Mouse (Mus musculus) kidney, embryonic 16.5 days (tissue): ENCODE data around the gene Slc25a16. TPM values are rescaled to one million over a fixed set of nuclear protein-coding genes. Genes with fewer than 3 reads are reported as not detected.

Source experiments
- ATAC-seq: fragments of 200-750 bp; cut with Nextera tagmentation; 2 replicates; pipeline ENCODE4 v1.8.0; 2017; ENCODE audit warnings: moderate TSS enrichment; ENCODE audit not compliant: low FRiP score, low TSS enrichment
- H3K27ac ChIP-seq: fragments of 300-500 bp; sonication (generic); 2 replicates; pipeline ENCODE4 v1.5.1; 2014; ENCODE audit warnings: low read length
- H3K27me3 ChIP-seq: fragments of 300-500 bp; sonication (generic); 2 replicates; pipeline ENCODE4 v1.6.1; 2014; ENCODE audit warnings: low read length, control low read depth, mixed read lengths; ENCODE audit not compliant: insufficient read depth
- H3K36me3 ChIP-seq: fragments of 300-500 bp; sonication (generic); 2 replicates; pipeline ENCODE4 v1.6.1; 2014; ENCODE audit warnings: low read length, control low read depth, mixed read lengths; ENCODE audit not compliant: insufficient read depth
- H3K4me1 ChIP-seq: fragments of 300-500 bp; sonication (generic); 2 replicates; pipeline ENCODE4 v1.6.1; 2014; ENCODE audit warnings: low read length, control low read depth, mixed read lengths; ENCODE audit not compliant: insufficient read depth
- H3K4me2 ChIP-seq: fragments of 300-500 bp; sonication (generic); replicated peaks from 2 replicates; pipeline ENCODE4 v1.6.1; 2014; ENCODE audit warnings: low read depth, low read length
- H3K4me3 ChIP-seq: fragments of 300-500 bp; sonication (generic); 2 replicates; pipeline ENCODE4 v1.5.1; 2014; ENCODE audit warnings: mild to moderate bottlenecking, low read length
- H3K9ac ChIP-seq: fragments of 300-500 bp; sonication (generic); replicated peaks from 2 replicates; pipeline ENCODE4 v1.6.1; 2014; ENCODE audit warnings: low read length
- H3K9me3 ChIP-seq: fragments of 300-500 bp; sonication (generic); 2 replicates; pipeline ENCODE4 v1.6.1; 2016; ENCODE audit warnings: low read length, control low read depth
- WGBS: fragments of 180-500 bp; shearing (Covaris S2); extraction: QIAGEN DNeasy Blood & Tissue Kit; methylation state at CpG from one replicate; pipeline ENCODE4 v1.1.7; 2014; 5-methylcytosine and 5-hydroxymethylcytosine counted together
- polyA plus RNA-seq: library from polyadenylated mRNA; unstranded; fragments of >200 nt; fragmentation: Nextera tagmentation; extraction: Ambion mirVana; gene quantifications from 2 replicates; pipeline ENCODE4 v1.2.1, GENCODE M21; 2015

Slc25a16 gene
- polyA plus RNA-seq, 1 experiment from 2014 or later = 19.4 TPM

- ATAC-seq = peak; percentile 94
- WGBS = under 1% methylated on average over 56 of the region's 56 CpGs
- H3K27me3 ChIP-seq = no peaks in the 10 kb centered on the region
- peak overlapping the region; percentile 78 for H3K9ac ChIP-seq
- H3K4me2 ChIP-seq = peak overlapping the region; percentile 98
- peaks cover 8% of the 10 kb centered on the region; the same call in 1 of the 2 replicates for H3K4me1 ChIP-seq
- H3K9me3 ChIP-seq = no peaks in the 10 kb centered on the region
- H3K4me3 ChIP-seq = peak overlapping the region; percentile 78
- no peaks in the 10 kb centered on the region for H3K36me3 ChIP-seq
- H3K27ac ChIP-seq = peak overlapping the region; percentile 58; the same call in 1 of the 2 replicates
These were observed 33.4 kb upstream of the Slc25a16 start for GRCm38 (mm10) chr10:62886799-62887591.

GRCm38 (mm10) chr10:62891025-62891424, 29.4 kb upstream of the Slc25a16 start:
- ATAC-seq = no peak
- Histone ChIP-seq H3K4me3 (no peak overlapping the region), H3K9me3 (no peaks in the 10 kb centered on the region), H3K36me3 (no peaks in the 10 kb centered on the region), H3K27me3 (no peaks in the 10 kb centered on the region), H3K27ac (no peak overlapping the region), H3K4me1 (no peaks in the 10 kb centered on the region), H3K9ac (no peak overlapping the region), H3K4me2 (no peak overlapping the region)
- WGBS = 74% methylated on average over 3 of the region's 3 CpGs

- no peaks in the 10 kb centered on the region for H3K4me1 ChIP-seq
- no peak overlapping the region for H3K4me3 ChIP-seq
- ATAC-seq = no peak
- no peak overlapping the region for H3K9ac ChIP-seq
- H3K36me3 ChIP-seq = no peaks in the 10 kb centered on the region
- WGBS = 30% methylated on average over 4 of the region's 4 CpGs
- H3K27me3 ChIP-seq = no peaks in the 10 kb centered on the region
- H3K27ac ChIP-seq = no peak overlapping the region
- H3K4me2 ChIP-seq = no peak overlapping the region
- no peaks in the 10 kb centered on the region for H3K9me3 ChIP-seq
These were observed 27.7 kb upstream of the Slc25a16 start for GRCm38 (mm10) chr10:62892549-62893232.

DNA sequence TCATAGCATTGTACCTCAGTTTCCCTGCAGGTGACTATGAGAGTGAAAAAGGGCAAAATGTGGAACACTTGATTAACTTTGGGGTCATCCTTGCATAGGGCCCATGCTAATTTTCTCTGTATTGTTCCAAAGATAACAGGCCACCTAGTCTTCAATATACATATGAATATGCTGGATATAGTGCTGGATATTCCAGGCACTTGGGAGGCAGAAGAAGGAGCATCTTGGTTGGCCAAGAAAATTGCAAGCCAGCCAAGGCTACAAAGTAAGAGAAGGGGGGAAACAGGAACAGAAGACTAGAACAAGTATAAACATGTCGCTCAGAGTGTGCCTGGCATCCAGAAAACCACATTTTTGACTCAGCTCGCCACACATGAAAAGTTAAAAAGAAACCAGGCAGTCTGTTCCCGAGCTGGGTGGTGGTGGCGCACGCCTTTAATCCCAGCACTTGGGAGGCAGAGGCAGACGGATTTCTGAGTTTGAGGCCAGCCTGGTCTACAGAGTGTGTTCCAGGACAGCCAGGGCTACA, 27.0 kb upstream of the Slc25a16 start:
- H3K4me2 ChIP-seq = no peak overlapping the region
- no peak overlapping the region for H3K9ac ChIP-seq
- no peaks in the 10 kb centered on the region for H3K36me3 ChIP-seq
- ATAC-seq = no peak
- no peak overlapping the region for H3K4me3 ChIP-seq
- no peaks in the 10 kb centered on the region for H3K9me3 ChIP-seq
- H3K4me1 ChIP-seq = no peaks in the 10 kb centered on the region
- no peak overlapping the region for H3K27ac ChIP-seq
- 69% methylated on average over 6 of the region's 6 CpGs for WGBS
- no peaks in the 10 kb centered on the region for H3K27me3 ChIP-seq

- WGBS = 86% methylated on average over 3 of the region's 3 CpGs
These were observed 26.0 kb upstream of the Slc25a16 start for GRCm38 (mm10) chr10:62894447-62894846.

DNA sequence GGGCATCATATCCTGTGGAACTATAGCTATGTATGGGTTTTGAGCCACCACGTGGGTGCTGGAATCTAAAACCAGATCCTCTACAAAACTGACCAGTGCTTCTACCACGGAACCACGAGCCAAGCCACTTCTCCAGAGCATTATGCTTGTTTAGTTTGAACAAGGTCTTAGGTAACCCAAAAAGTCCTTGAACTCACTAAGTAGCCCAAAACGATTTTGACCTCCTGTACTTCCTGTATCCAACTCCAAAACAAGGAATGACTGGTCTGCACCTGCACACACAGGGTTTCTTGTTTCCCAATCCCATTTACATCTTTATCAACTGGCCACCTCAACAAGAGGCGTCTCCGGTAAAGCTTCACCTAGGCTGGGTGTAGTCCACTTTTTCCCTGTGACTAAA, 25.0 kb upstream of the Slc25a16 start:
- no peak overlapping the region for H3K27ac ChIP-seq
- no peaks in the 10 kb centered on the region for H3K36me3 ChIP-seq
- no peak overlapping the region for H3K9ac ChIP-seq
- no peak overlapping the region for H3K4me2 ChIP-seq
- H3K4me3 ChIP-seq = no peak overlapping the region
- no peaks in the 10 kb centered on the region for H3K4me1 ChIP-seq
- ATAC-seq = no peak
- no peaks in the 10 kb centered on the region for H3K27me3 ChIP-seq
- WGBS = 79% methylated on average over 6 of the region's 6 CpGs
- no peaks in the 10 kb centered on the region for H3K9me3 ChIP-seq

More at GRCm38 (mm10) chr10:62894447-62894846, 26.0 kb upstream of the Slc25a16 start:
- Histone ChIP-seq H3K4me1 (no peaks in the 10 kb centered on the region), H3K27me3 (no peaks in the 10 kb centered on the region), H3K4me3 (no peak overlapping the region), H3K9ac (no peak overlapping the region), H3K36me3 (no peaks in the 10 kb centered on the region), H3K4me2 (no peak overlapping the region), H3K27ac (no peak overlapping the region), H3K9me3 (no peaks in the 10 kb centered on the region)
- no peak for ATAC-seq

DNA sequence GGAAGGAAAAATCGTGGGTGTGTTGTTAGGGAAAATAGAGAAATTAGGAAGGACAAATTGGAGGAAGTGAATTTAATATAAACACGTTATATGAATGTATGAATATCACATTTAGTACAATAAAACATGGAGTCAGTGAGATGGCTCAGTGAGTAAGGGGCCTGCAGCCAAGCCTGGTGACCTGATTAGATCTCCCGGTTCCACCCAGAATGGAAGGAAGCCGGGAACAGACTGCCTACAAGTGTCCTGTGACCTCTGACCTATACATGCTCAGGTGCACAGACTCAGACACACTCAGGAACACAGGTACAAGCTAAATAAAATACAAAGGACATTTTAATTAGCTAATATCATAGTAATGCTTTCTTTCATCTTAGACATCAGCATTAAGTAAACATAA, 24.4 kb upstream of the Slc25a16 start:
- no peak overlapping the region for H3K9ac ChIP-seq
- H3K27ac ChIP-seq = no peak overlapping the region
- no peaks in the 10 kb centered on the region for H3K27me3 ChIP-seq
- no peak for ATAC-seq
- 56% methylated on average over 4 of the region's 4 CpGs for WGBS
- H3K4me1 ChIP-seq = no peaks in the 10 kb centered on the region
- H3K36me3 ChIP-seq = no peaks in the 10 kb centered on the region
- H3K4me2 ChIP-seq = no peak overlapping the region
- H3K9me3 ChIP-seq = no peaks in the 10 kb centered on the region
- no peak overlapping the region for H3K4me3 ChIP-seq

- H3K4me1 ChIP-seq = no peaks in the 10 kb centered on the region
- no peak overlapping the region for H3K4me3 ChIP-seq
- H3K27ac ChIP-seq = no peak overlapping the region
- no peaks in the 10 kb centered on the region for H3K9me3 ChIP-seq
- H3K9ac ChIP-seq = no peak overlapping the region
- H3K4me2 ChIP-seq = no peak overlapping the region
- 55% methylated on average over 4 of the region's 4 CpGs for WGBS
- ATAC-seq = no peak
- no peaks in the 10 kb centered on the region for H3K27me3 ChIP-seq
- no peaks in the 10 kb centered on the region for H3K36me3 ChIP-seq
These were observed 23.7 kb upstream of the Slc25a16 start for GRCm38 (mm10) chr10:62896774-62897173.

- Histone ChIP-seq H3K9me3 (no peaks in the 10 kb centered on the region), H3K4me3 (no peak overlapping the region), H3K27ac (no peak overlapping the region), H3K36me3 (no peaks in the 10 kb centered on the region), H3K4me1 (no peaks in the 10 kb centered on the region), H3K9ac (no peak overlapping the region), H3K4me2 (no peak overlapping the region), H3K27me3 (no peaks in the 10 kb centered on the region)
- ATAC-seq = no peak
- WGBS = 95% methylated on average over 3 of the region's 3 CpGs
These were observed 23.0 kb upstream of the Slc25a16 start for GRCm38 (mm10) chr10:62897437-62897836.

- H3K4me1 ChIP-seq = no peaks in the 10 kb centered on the region
- H3K4me3 ChIP-seq = no peak overlapping the region
- no peak overlapping the region for H3K4me2 ChIP-seq
- 83% methylated on average over 2 of the region's 2 CpGs for WGBS
- no peaks in the 10 kb centered on the region for H3K36me3 ChIP-seq
- no peak overlapping the region for H3K9ac ChIP-seq
- H3K9me3 ChIP-seq = no peaks in the 10 kb centered on the region
- H3K27me3 ChIP-seq = no peaks in the 10 kb centered on the region
- ATAC-seq = no peak
- no peak overlapping the region for H3K27ac ChIP-seq
These were observed 22.4 kb upstream of the Slc25a16 start for GRCm38 (mm10) chr10:62898061-62898460.
